Mouse (Mus musculus): ENCODE data around the gene Actl6a. TPM values are rescaled to one million over a fixed set of nuclear protein-coding genes. Genes with fewer than 3 reads are reported as not detected.
"Not testable (repeated sequence)": the region's sequence is repeated elsewhere in the genome, so short reads cannot be mapped to it uniquely, and the experiment has no call there.

The Actl6a gene
- total RNA-seq, 4 experiments from 2014 or later, result 14.7 to 22.6 (median 17.6) TPM

DNA sequence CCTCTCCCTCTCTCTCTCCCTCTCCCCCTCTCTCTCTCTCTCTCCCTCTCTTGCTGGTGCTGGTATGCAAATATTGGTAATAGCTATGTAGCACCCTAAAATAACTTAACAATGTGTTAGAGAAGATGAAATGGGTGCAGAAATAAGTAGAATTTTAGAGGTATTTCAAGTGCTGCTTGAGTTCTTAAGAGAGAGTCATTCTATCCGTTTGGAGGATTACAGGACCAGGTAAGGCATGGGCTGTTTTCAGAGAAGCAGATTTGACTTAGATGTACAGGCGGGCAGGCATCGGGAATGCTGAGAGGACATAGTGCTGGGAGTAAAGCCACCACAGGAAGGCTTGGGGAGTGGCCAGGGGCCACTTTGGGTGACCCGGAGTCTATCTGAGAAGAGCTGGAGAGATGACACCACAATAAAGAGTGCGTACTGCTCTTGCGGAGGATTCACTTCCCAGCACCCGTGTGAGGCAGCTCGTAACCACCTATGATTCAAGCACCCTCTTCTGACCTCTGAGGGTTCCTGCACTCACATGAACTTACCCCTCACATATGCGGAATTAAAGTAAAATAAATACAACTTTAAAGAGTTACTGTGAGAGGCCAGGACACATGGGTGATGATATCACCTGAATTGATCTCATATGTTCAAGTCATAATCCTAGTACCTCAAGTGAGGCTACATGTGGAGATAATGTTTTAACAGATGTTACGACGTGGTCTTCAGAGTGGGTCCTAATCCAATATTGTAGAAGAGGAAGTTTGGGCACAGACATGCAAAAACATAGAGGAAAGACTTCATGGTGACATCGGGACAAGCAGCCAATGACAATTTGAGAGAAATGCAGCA is 11.1 kb upstream of the Actl6a start:
- no peak for DNase-seq (ENCODE audit: low spot score in 2 of 2)

DNA sequence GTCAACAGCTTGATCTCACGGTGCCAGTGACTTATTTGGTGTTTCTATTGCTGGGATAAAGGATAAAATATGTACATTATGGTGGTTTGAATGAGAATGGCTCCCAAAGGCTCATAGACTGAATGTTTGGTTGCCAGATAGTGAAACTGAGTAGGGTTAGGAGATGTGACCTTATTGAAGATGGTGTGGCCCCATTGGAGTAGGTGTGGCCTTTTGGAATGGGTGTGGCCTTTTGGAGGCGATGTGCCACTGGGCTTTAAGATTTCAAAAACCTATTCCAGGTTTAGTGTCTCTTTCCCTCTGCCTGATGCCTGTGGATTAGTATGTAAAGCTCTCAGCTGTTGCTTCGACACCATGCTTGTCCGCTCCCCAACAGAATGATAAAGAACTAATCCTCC is 10.5 kb upstream of the Actl6a start:
- no peak for DNase-seq (ENCODE audit: low spot score in 2 of 2)

DNA sequence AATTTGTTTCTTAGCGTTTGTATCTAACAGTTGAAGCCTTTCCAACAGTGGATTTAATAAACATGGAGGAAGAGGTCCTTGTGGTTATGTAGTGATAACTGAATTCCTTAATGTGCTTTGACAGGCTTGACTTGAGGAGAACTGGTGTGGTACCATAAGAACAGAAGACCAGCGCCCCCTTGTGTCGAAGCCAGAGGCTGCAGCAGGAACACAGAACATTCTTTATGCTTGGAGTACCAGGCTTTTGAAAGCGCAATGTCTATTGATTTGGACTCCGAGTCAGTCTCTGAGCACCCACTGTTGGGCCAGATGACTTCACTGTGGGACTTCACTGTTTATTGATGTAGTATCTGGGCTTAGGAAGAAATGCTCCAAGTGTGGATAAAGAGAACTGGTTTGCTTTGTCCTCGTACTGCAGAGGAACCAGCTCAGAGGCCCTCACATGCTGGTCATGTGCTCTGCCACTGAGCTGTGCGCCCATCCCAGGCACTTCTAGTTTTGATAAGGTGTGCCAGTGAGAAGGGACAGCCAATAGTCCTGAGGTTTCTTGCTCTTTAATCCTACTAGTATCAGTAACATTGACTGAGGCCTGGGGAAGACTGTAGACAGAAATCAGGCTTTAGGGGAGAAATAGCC is 7.8 kb upstream of the Actl6a start:
- DNase-seq (ENCODE audit: low spot score in 2 of 2), result peak; percentile 90 to 98

DNA sequence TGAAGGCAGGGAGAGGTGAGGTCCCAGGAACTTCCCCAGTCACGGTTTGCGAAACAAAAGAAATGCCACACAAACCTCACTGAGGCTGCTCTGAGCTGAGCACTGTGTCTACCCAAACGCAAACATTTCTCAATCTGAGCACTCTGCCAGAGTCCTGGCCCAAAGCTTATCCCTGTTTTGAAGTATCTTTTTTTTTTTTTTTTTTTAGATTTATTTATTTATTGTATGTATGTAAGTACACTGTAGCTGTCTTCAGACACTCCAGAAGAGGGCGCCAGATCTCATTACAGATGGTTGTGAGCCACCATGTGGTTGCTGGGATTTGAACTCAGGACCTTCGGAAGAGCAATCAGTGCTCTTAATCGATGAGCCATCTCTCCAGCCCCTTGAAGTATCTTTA is 2.1 kb upstream of the Actl6a start:
- not testable (repeated sequence) for DNase-seq (ENCODE audit: low spot score in 2 of 2)

DNA sequence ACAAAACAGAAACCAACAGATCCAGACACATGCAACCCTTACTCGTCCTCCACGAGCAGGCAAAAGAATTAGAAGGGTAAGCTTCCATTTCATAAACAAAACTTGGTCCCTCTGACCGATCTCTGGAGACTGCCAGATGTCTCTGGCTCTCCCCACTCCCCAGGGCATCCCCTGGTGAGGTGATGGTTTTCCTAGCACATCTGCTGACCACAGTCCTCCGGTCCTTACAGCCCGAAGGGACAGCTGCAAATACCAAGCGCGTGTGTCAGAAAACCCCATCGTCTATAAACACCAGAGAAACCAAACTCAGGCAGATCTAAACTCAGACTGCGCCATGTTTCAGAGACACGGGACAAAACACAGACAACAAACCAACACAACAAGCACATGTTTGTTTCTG is 1.5 kb upstream of the Actl6a start:
- DNase-seq (ENCODE audit: low spot score in 2 of 2), result not testable (repeated sequence)

DNA sequence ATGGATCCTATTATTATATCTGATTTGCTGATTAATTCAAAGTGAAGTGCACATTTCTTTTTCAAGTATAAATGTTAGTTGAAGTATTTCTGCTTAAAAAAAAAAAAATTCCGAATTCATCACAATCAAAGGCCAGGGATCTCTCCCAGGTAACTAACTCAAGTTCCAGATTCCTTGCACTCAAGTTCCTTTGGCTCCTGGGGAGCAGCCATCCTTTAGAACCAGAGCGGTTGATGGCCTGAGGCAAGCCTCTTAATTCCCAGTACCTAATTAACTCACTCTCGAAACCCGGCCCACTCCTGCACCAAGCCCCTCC is 1.9 kb downstream of the Actl6a start:
- DNase-seq (ENCODE audit: low spot score in 2 of 2), result no peak

DNA sequence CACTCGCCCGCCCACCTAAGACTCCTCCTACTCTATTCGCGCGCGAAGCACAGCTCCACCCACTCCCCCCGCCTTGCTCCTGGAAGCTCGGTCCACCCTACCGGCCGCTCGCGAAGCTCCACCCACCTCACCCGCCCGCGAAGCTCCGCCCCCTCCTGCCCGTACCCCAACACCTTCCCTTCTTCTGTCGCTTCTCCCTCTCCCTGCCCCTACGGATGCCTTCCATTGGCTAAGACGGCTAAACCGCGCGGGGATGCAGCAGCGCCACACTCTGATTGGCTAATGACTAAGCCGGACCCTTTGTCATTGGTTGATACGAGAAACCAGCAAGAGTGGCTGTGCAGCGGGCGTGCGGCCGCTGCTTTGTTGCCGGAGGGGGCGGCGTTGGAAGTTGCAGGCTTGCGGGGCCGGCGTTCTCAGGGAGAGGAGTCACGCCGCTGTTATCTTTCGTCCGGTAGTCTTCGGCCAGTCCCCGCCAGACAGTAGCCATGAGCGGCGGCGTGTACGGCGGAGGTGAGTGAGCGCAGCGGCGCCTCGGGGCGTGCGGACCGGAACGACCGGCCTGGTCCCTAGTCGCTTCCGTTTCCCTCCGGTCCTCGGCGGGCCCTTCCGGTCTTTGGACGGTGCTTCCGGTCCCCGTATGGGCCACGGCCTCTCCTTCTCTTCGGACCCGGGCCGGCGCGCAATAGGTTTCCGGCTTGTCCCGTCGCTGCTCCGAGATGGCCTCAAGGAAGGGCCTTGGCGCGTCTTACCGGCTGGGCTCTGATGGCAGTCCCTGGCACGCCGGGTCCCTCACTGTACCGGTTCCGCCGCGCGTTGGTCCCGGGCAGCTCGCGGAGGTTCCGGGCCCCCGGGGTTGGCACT is 2.5 kb downstream of the Actl6a start:
- peak; percentile 83 to 99 for DNase-seq (ENCODE audit: low spot score in 2 of 2)

DNA sequence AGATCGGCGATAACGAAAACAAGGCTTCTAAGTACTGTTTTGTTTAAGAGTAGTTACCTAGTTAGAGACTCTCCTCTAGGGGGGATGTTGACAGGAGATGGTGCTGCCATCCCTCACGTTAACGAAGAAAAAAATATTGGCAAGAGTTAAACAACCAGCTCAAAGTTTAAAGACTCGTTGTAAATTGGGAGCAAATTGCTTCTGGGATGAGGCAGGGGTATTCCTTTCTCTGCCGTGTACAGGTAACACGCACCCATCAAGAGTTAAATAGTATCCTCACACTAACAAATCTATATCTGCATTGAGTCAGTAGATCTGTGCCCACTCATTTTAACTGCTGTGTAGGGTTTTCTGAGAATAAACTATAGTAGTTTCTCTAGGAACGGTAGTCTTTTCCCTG is 3.3 kb downstream of the Actl6a start:
- DNase-seq (ENCODE audit: low spot score in 2 of 2), result no peak

DNA sequence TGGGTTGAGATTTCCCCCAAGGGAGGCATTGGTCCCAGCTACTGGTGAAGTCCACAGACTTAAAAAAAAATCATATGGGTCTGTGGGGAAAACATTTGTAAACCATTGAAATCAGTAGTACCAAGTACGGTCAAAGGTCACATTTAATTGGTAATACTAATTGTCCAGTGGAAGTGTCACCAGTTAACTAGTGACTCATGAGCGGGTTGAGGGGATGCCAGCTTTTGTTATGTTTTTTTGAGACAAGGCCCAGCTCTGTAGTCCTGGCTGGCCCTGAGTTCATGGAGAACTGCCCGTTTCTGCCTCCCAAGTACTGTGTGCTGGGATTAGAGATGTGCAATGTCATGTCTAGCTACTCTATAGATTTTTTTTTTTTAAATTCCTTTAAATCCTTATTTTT is 7.6 kb downstream of the Actl6a start:
- no peak for DNase-seq (ENCODE audit: low spot score in 2 of 2)

DNA sequence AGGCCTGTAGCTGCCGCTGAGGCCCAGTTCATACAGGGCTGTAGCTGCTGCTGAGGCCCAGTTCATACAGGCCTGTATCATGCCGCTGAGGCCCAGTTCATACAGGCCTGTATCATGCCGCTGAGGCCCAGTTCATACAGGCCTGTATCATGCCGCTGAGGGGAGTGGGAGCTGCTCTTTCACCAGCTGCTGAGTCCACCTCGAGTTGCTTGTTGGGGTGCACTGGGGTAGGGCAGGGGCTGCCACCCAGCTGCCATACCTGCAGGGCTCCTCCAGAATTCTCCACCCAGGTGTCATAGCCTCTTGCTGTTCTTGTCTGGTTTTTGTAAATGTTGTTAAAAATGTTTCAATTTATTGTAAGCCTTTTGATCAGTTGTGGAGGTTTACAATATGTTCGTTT is 11.3 kb downstream of the Actl6a start:
- DNase-seq (ENCODE audit: low spot score in 2 of 2), result not testable (repeated sequence)

DNA sequence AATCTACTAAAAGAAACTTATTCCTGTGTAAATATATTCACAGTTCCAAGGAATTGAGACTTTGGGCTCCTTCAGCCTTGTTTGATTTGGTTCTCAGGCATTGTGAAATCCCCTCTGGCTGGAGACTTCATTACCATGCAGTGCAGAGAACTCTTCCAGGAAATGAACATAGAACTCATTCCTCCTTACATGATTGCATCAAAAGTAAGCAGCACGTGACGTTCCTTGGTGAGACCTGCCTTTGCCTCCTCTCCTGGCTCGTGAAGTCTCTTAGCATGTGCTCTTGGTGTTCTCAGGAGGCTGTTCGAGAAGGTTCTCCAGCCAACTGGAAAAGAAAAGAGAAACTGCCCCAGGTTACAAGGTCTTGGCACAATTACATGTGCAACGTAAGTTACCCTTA is 12.2 kb downstream of the Actl6a start:
- no peak for DNase-seq (ENCODE audit: low spot score in 2 of 2)

DNA sequence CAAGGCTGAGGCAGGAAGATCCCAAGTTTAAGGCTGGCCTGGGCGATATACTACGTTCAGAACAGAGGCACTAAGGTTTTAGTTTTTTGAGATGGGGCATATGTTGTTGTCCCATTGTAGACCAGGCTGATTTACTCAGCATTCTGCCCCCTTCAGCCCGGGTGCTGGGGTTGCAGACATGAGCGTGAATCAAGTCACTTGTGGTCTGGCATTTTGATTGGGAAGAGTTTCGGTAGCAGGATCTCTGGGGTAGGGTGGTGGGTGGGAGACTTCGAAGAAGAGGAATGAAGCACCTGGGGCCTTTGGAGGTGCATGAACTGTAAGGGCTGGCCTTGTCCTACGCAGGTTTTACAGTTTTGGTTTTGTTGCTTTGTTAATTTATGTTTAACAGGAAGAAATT is 18.1 kb downstream of the Actl6a start:
- no peak for DNase-seq (ENCODE audit: low spot score in 2 of 2)

DNA sequence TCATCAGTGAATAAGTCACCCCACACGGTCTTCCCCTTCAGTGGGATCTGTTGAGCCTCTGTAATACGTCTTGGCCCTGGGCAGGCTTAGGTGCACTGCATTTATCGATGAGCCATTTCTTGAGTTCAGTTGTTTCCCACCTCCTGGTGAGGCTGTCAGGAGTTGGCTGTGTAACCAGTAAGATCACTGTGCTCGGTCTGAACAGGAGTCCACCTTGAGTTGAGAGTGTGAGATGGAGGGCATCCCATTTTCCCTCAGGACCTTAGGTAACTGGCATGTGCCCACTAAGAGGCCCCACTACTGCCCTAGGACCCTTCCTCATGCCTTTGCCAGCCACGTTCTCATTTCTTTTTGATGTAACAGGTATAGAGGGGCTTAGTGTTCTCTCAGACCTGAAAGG is 19.9 kb downstream of the Actl6a start:
- no peak for DNase-seq (ENCODE audit: low spot score in 2 of 2)

DNA sequence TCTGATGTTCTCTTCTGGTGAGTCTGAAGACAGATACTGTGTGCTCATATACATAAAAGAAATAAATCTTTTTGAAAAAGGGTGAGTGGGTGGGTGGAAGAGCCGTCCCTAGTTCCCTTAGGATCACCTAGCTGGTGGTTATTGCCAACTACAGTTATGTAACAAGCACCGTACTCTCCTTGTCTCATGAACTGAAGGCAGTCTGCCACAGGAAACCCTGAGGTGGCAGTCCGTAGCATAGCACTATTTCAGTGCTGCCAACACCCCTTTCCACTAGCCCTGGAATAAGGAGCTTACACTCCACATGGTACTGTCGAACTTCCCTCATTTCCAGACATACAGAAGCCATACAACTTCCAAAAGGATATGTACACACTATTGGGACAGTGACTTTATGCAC is 21.8 kb downstream of the Actl6a start:
- no peak for DNase-seq (ENCODE audit: low spot score in 2 of 2)

DNA sequence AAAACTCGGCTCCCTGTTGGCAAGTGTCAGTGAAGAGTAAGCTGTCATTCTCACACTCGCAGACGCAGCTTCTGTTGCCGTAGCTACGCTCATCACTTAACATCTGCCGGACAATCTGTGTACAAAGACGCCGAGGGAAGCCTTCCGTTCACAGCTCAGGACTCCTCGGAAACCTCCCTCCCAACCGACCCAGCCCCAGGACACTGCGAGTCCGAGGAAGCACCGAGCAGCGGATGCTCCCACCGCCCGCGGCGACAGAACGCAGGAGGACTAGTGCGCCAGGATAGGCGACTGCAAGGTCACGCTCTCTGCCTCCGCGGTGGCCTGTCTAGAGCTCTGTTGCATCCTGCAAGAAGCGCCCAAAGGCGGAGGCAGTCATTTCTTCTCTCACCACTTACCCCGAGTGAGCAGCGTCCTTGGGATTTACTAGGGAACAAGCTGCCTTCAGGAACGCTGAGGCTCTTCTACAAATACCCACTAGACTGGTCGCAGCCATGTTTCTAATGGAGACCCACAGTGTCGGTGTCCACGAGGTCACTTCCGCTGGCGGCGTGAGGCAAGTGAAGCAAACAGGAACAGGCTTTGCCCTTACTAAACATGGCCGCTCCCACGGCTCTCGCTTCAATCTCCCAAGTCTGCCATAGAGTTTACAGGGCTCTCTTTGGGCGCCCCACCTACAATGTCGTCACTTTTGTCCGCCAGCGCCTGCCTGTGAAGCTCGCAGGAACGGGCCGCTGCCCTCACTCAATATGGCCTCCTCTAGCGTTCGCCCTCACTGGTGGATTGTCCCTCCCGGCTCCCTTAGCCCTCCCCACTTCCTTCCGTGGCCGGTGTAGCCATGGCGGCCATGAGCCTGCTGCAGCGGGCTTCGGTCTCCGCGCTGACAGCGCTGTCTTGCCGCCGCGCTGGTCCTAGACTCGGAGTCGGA is 30.4 kb downstream of the Actl6a start, which contains the start of gene Ndufb5:
Ndufb5 (plus strand) TSS at position 747 of the 928 bp plus-strand sequence.
- DNase-seq (ENCODE audit: low spot score in 2 of 2), result peak; percentile 97 to 99

DNA sequence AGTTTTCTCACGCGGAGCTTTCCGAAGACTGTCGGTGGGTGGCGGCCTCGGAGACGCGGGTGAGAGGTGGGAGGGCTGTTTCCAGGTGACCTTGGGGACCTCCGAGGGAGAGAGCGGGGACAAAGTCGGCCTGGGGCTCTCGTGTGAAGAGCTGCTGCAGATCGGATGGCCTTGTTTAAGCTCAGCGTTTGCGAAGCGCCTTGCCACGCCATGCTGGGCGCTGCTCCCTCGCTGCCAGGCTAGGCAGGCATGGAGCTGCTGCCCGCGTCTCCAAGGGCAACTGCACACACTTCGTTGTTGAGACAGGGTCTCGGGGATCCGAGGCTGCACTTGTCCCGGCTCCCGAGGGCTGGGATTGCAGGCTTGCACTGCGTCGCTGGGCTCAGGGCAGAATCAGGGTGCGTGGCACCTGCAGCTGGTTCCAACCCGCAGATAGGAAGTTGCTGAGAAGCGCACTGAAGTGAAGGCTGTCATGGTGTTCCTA is 31.1 kb downstream of the Actl6a start, which contains the start of gene Mrpl47:
Mrpl47 (minus strand) TSS at position 434 of the 484 bp plus-strand sequence.
- DNase-seq (ENCODE audit: low spot score in 2 of 2), result no peak

DNA sequence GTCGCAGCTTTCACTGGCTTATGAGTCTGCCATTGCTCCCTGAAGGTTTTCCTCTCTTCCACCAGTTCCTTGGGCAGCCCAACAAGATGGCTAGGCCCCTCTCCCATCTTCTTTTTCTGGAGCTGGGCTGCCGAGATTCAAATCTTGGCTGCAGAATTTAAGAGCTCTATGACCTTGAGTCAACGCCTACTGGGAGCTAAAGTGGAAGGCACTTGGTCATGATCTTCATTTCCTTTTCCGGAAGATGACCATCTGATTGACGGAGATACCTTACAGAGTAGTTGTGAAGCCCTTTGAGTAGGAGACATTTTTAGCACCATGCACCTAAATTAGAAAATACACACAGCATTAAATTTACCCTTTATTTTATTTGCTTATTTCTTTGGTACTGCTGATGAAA is 32.5 kb downstream of the Actl6a start:
- DNase-seq (ENCODE audit: low spot score in 2 of 2), result no peak

DNA sequence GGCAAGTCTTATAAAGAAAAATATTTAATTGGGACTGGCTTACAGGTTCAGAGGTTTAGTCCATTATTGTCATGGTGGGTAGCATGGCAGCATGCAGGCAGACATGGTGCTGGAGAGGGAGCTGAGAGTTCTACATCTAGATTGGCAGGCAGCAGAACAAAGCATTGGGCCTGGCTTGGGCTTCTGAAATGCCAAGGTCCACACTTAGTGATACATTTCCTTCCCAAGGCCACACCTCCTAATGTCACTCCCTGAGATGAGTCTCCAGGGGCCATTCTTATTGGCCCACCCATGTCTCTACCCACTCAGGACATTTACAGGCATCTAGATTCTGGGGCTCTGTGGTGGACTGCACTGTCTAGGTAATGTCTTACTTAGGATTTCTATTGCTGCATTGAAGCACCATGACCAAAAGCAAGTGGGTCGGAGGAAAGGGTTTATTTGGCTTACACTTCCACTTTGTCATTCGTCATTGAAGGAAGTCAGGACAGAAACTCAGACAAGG is 36.2 kb downstream of the Actl6a start:
- DNase-seq (ENCODE audit: low spot score in 2 of 2), result no peak

DNA sequence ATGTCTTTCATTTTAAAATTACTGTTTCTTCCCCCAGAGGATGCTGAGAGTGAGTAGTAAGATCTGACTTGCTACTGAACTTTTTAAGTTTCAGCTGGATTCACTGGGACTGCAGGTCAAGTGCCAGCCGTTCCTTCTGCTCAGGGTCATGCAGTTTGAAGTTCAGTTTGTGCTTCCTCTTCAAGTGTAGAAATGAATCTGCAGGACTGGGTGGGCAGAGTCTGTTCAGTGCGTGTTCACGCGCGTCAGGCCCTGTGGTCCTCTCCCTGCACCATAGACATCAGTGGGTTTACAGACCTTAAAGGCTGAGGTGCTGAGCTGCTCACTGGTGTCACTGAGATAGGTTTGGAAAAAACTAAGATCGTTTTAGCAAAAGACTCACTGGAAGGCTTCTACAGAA is 38.9 kb downstream of the Actl6a start:
- no peak for DNase-seq (ENCODE audit: low spot score in 2 of 2)

DNA sequence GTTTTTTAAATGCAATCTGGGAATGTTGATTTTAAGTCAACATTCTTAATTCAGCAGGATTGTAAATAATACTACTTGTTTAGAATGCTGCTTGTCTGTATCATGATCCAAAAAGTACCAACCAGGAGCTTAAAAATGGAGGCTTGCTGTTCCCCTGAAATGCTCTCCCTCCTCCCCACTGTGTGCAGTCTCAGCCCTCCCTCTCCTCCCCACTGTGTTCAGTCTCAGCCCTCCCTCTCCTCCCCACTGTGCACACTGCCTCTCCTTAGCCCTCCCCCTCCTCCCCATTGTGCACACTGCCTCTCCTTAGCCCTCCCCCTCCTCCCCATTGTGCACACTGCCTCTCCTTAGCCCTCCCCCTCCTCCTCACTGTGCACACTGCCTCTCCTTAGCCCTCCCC is 39.3 kb downstream of the Actl6a start:
- DNase-seq (ENCODE audit: low spot score in 2 of 2), result not testable (repeated sequence)

DNA sequence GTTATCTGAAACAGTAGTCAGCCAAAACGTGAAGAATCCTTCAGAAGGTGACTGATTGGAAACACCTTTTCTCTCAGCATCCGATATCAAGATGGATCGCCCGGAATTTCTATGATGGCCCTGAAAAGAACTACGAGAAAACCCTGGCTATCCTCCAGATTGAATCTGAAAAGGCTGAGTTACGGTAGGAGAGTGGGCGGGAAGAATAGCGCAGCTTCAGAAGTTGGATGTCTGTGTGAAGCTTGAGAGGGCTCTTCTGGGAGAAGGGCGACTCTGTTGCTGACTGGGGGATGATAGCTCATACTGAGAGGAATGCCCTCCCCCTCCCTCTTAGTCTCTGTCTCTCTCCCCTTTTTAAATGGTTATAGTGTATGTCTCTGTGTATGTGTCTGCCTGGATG is 42.3 kb downstream of the Actl6a start:
- no peak for DNase-seq (ENCODE audit: low spot score in 2 of 2)

All from left cerebral cortex, adult 8-10 months (tissue).